ENCODE assay signal across 16 mouse cellular contexts in the genomic region with DNA sequence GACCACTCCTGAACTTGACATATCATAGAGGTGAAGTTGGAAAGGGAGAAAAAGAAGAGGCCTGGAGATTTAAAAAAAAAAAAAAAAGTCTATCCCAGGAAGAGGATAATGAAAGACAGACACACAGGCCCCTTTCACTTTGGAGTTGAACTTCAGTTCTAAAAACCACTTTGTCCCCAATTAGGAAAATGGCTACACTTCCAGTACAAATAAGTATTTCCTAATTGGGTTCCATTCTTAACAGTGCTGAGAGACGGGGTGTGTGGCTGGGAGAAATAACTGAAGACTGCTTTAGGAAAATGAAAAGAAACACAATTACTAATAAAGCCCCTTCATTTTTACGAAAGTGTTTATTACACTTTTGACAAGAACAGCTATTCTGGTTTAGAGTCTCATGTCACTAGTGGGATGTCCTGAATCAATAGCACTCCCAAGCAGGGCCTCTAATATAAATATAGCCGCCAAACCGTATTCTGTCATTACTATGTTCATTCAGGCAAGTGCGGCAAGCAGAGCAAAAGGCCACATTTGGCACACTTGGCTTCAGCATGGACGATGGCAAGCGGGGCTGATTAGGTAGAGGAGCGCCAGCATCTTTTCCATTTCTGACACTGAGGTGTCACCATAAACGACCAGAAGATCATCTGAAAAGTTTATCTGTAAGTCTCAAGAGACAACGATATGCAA. TPM values are rescaled to one million over a fixed set of nuclear protein-coding genes. Genes with fewer than 3 reads are reported as not detected.
"Had no signal": no experiment of that assay in that cellular context is flagged by ENCODE, and none has a peak within 500 bp of the region (broad histone marks: within the 10 kb centered on the region; RNA-seq: fewer than 3 reads in every experiment).

No protein-coding gene starts in this region.

- DNase-seq: liver, postnatal 0 days; lung, adult 2 months; lung, postnatal 14 days; lung, postnatal 36 days; right cerebral cortex, postnatal 14 days; thymus, adult 2 months; thymus, postnatal 25 days; thymus, postnatal 4 days had no signal

- H3K27me3 ChIP-seq: megakaryocyte, embryonic 14.5 days; midbrain, embryonic 13.5 days; midbrain, embryonic 15.5 days; neural tube, embryonic 12.5 days; stomach, embryonic 15.5 days had no signal

- ATAC-seq: liver, postnatal 0 days; midbrain, embryonic 13.5 days; midbrain, embryonic 15.5 days had no signal

- H3K4me1 ChIP-seq: megakaryocyte, embryonic 14.5 days; neural tube, embryonic 12.5 days had no signal

- H3K4me2 ChIP-seq: midbrain, embryonic 11.5 days; midbrain, embryonic 13.5 days; midbrain, embryonic 15.5 days; neural tube, embryonic 12.5 days; stomach, embryonic 15.5 days had no signal

- H3K4me3 ChIP-seq: megakaryocyte, embryonic 14.5 days; midbrain, embryonic 13.5 days; midbrain, embryonic 15.5 days; neural tube, embryonic 12.5 days; stomach, embryonic 15.5 days had no signal

- H3K27ac ChIP-seq: macrophage; midbrain, embryonic 13.5 days; midbrain, embryonic 15.5 days; neural tube, embryonic 12.5 days; stomach, embryonic 15.5 days; stomach, postnatal 0 days had no signal

- H3K9ac ChIP-seq: liver, postnatal 0 days; midbrain, embryonic 13.5 days; midbrain, embryonic 15.5 days; neural tube, embryonic 12.5 days; stomach, embryonic 15.5 days had no signal

- H3K9me3 ChIP-seq: midbrain, embryonic 13.5 days; midbrain, embryonic 15.5 days; neural tube, embryonic 12.5 days; stomach, embryonic 15.5 days had no signal

- H3K36me3 ChIP-seq: midbrain, embryonic 13.5 days; midbrain, embryonic 15.5 days; neural tube, embryonic 12.5 days; stomach, embryonic 15.5 days had no signal

RNA-seq across cellular contexts. Expression of gene Pdzrn3, which starts 39.7 kb away (rescaled TPM):
- polyA plus RNA-seq: macrophage had no signal
